Mouse (Mus musculus): ENCODE results near the gene Nifk. TPM values are rescaled to one million over a fixed set of nuclear protein-coding genes. Genes with fewer than 3 reads are reported as not detected.

Nifk gene
- total RNA-seq (2021) = 10 to 100 TPM; 26.0 to 29.5 TPM

GRCm38 (mm10) chr1:118321661-118322201, at the start of gene Nifk:
TSS of gene Nifk (plus strand) at chr1:118321839.
- DNase-seq (ENCODE audit: extremely low spot score in 1 of 2, low spot score in 1 of 2) = peak; percentile 77 to 92

GRCm38 (mm10) chr1:118275139-118275538, 46.5 kb upstream of the Nifk start:
- DNase-seq (ENCODE audit: extremely low spot score in 1 of 2, low spot score in 1 of 2) = no peak

- no peak for DNase-seq (ENCODE audit: extremely low spot score in 1 of 2, low spot score in 1 of 2)
Observed at GRCm38 (mm10) chr1:118292291-118292690, 29.3 kb upstream of the Nifk start.

GRCm38 (mm10) chr1:118294192-118294591, 27.4 kb upstream of the Nifk start:
- no peak for DNase-seq (ENCODE audit: extremely low spot score in 1 of 2, low spot score in 1 of 2)

- DNase-seq (ENCODE audit: extremely low spot score in 1 of 2, low spot score in 1 of 2) = peak in 1 of 2 experiments; percentile 21
Observed at GRCm38 (mm10) chr1:118294826-118295225, 26.8 kb upstream of the Nifk start.

GRCm38 (mm10) chr1:118296673-118297072, 25.0 kb upstream of the Nifk start:
- DNase-seq (ENCODE audit: extremely low spot score in 1 of 2, low spot score in 1 of 2) = no peak

GRCm38 (mm10) chr1:118297719-118298118, 23.9 kb upstream of the Nifk start:
- no peak for DNase-seq (ENCODE audit: extremely low spot score in 1 of 2, low spot score in 1 of 2)

- DNase-seq (ENCODE audit: extremely low spot score in 1 of 2, low spot score in 1 of 2) = peak; percentile 82 to 94
Observed at GRCm38 (mm10) chr1:118310780-118311621, 10.6 kb upstream of the Nifk start.

GRCm38 (mm10) chr1:118311622-118312326, 9.9 kb upstream of the Nifk start, which contains the start of gene Tsn:
TSS of gene Tsn (minus strand) at chr1:118311739.
- no peak for DNase-seq (ENCODE audit: extremely low spot score in 1 of 2, low spot score in 1 of 2)

DNA sequence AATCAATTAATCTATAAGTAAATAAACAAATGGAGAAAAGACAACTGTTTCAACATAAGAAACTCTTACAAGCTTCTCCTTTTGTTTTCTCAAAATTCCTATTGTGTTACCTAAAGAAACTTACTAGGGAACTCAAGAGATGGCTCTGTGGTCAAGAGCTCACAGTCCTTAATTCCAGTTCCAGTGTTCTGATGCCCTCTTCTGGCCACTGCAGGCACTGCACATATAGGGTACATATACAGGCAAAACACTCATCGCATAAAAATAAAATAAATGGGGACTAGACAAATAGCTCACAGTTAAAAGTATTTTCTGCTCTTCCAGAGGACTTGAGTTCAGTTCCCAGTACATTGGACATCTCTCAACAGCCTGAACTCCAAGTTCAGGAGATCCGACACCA, 943 bp upstream of the Nifk start:
- DNase-seq (ENCODE audit: extremely low spot score in 1 of 2, low spot score in 1 of 2) = no peak

- DNase-seq (ENCODE audit: extremely low spot score in 1 of 2, low spot score in 1 of 2) = no peak
Observed at GRCm38 (mm10) chr1:118334749-118335713, 13.4 kb downstream of the Nifk start.

DNA sequence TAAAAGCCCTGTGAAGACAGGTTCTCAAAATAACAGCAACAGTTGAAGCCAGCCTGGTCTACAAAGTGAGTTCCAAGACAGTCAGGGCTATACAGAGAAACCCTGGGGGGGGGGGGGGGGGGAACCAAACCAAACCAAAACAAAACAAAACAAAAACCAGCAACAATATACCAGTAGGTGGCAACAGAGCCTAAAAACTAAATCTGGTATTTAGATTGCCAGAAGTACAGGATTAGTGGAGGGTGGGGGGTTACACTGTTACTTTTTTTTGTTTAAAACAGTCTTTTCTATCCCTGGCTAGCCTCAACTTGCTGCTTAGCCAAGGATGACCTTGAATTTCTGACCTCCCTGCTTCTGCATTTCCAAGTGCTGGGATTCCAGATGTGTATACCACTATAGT, 14.2 kb downstream of the Nifk start:
- DNase-seq (ENCODE audit: extremely low spot score in 1 of 2, low spot score in 1 of 2) = no peak

GRCm38 (mm10) chr1:118337921-118338320, 16.3 kb downstream of the Nifk start:
- no peak for DNase-seq (ENCODE audit: extremely low spot score in 1 of 2, low spot score in 1 of 2)

GRCm38 (mm10) chr1:118343649-118344435, 22.2 kb downstream of the Nifk start:
- no peak for DNase-seq (ENCODE audit: extremely low spot score in 1 of 2, low spot score in 1 of 2)

- no peak for DNase-seq (ENCODE audit: extremely low spot score in 1 of 2, low spot score in 1 of 2)
Observed at GRCm38 (mm10) chr1:118349922-118350321, 28.3 kb downstream of the Nifk start.

DNA sequence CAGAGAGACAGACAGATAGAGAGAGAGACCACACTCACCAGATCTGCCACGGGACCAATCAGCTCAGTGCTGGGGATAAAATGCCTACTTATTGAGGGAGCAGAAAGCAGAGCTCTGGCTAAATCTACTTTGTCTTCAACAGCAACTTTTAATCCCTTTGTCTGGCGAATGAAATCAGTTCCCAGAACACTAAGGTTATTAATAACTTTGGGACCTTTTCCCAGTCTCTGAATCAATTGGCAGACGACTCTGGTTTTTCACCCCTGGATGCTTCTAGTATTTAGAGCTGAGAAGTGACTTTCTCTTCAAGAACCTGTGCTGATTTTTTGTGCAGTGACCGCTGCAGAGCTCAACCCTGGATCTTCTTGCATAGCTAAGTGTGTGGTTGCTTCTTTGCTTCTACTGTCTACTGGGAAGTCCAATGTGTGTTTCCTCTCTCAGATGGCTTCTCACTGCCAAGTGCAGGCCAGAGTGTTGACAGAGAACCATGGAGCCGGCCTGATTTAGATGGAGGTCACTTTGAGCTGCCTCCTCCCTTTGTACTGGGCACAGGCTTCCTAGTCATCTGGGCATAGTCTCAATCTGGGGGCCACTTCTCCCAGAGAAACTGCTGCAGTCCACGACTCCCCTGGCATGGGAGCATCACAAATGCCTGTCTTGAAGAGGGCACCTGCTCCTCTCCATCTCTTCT, 37.6 kb downstream of the Nifk start:
- DNase-seq (ENCODE audit: extremely low spot score in 1 of 2, low spot score in 1 of 2) = no peak

GRCm38 (mm10) chr1:118367970-118368369, 46.3 kb downstream of the Nifk start:
- DNase-seq (ENCODE audit: extremely low spot score in 1 of 2, low spot score in 1 of 2) = no peak

GRCm38 (mm10) chr1:118368721-118369461, 47.3 kb downstream of the Nifk start:
- no peak for DNase-seq (ENCODE audit: extremely low spot score in 1 of 2, low spot score in 1 of 2)

All from layer of hippocampus, postnatal 25 days (tissue).